Mouse (Mus musculus) MEL (cell line): ENCODE data around the gene Gm44579. TPM values are rescaled to one million over a fixed set of nuclear protein-coding genes. Genes with fewer than 3 reads are reported as not detected.

ENCODE experiments used
- DNase-seq: peaks from one replicate; pipeline ENCODE4 v3.0.0; 2011; ENCODE audit warnings: low read depth, low spot score
- H3K27ac ChIP-seq: 2 replicates; pipeline ENCODE4 v1.5.1; 2012; ENCODE audit warnings: low read depth, mild to moderate bottlenecking, control low read depth, low read length, moderate library complexity; ENCODE audit not compliant: control insufficient read depth
- H3K27me3 ChIP-seq, 2 experiments: fragments of 150-350 bp in 1 of 2; sonication (generic) in 1 of 2; 2 replicates each; pipeline ENCODE4 v1.6.1; 2012; ENCODE audit warnings: low read length in 2 of 2, mild to moderate bottlenecking in 2 of 2, improper control_type of control experiment in 1 of 2, moderate library complexity in 1 of 2; ENCODE audit not compliant: insufficient read depth in 2 of 2, control insufficient read depth in 1 of 2
- H3K36me3 ChIP-seq, 2 experiments: 2 replicates each; pipeline ENCODE4 v1.6.1; 2012 to 2014; ENCODE audit warnings: low read length in 2 of 2, improper control_type of control experiment in 1 of 2, inconsistent platforms in 1 of 2, mild to moderate bottlenecking in 1 of 2; ENCODE audit not compliant: insufficient read depth in 2 of 2, control insufficient read depth in 1 of 2
- H3K4me1 ChIP-seq, 2 experiments: fragments of 150-350 bp in 1 of 2; sonication (generic) in 1 of 2; 2 replicates each; pipeline ENCODE4 v1.6.1; 2012; ENCODE audit warnings: low read length in 2 of 2, improper control_type of control experiment in 1 of 2, mild to moderate bottlenecking in 1 of 2; ENCODE audit not compliant: insufficient read depth in 2 of 2, control insufficient read depth in 1 of 2
- H3K4me3 ChIP-seq, 2 experiments: fragments of 150-350 bp in 1 of 2; sonication (generic) in 1 of 2; 2 replicates each; pipeline ENCODE4 v1.5.1; 2012; ENCODE audit warnings: low read depth in 2 of 2, low read length in 2 of 2, mild to moderate bottlenecking in 2 of 2, moderate library complexity in 2 of 2, control low read depth in 1 of 2, improper control_type of control experiment in 1 of 2; ENCODE audit not compliant: control insufficient read depth in 1 of 2, insufficient read depth in 1 of 2
- H3K79me2 ChIP-seq: 2 replicates; pipeline ENCODE4 v1.6.1; 2012; ENCODE audit warnings: mild to moderate bottlenecking, low read length, moderate library complexity; ENCODE audit not compliant: control insufficient read depth, poor library complexity, insufficient read depth
- H3K9ac ChIP-seq: 2 replicates; pipeline ENCODE4 v1.6.1; 2012; ENCODE audit warnings: low read depth, mild to moderate bottlenecking, control low read depth, low read length, moderate library complexity; ENCODE audit not compliant: control insufficient read depth, poor library complexity, severe bottlenecking
- H3K9me3 ChIP-seq: fragments of 150-350 bp; sonication (generic); replicated peaks from 2 replicates; pipeline ENCODE4 v1.6.1; 2012; ENCODE audit warnings: mild to moderate bottlenecking, low read length, improper control_type of control experiment, moderate library complexity; ENCODE audit not compliant: insufficient read depth
- CHD1 ChIP-seq: IDR thresholded peaks from 2 replicates; pipeline ENCODE4 v1.6.1; 2012; ENCODE audit warnings: low read depth, mild to moderate bottlenecking, inconsistent platforms, low read length, improper control_type of control experiment
- CTCF ChIP-seq, 3 experiments: IDR thresholded peaks in 2 of 3; conservative IDR thresholded peaks in 1 of 3; 2 replicates each; pipeline ENCODE4 v1.5.1; 2011 to 2012; ENCODE audit warnings: low read length in 3 of 3, low read depth in 2 of 3, mild to moderate bottlenecking in 2 of 3, improper control_type of control experiment in 1 of 3, inconsistent platforms in 1 of 3, mixed read lengths in 1 of 3, moderate library complexity in 1 of 3; ENCODE audit not compliant: control insufficient read depth in 1 of 3, insufficient read depth in 1 of 3, poor library complexity in 1 of 3, severe bottlenecking in 1 of 3
- ELF1 ChIP-seq: IDR thresholded peaks from 2 replicates; pipeline ENCODE4 v1.6.1; 2014; ENCODE audit warnings: low read depth, mild to moderate bottlenecking, inconsistent platforms, low read length, improper control_type of control experiment, moderate library complexity
- ETS1 ChIP-seq: IDR thresholded peaks from 2 replicates; pipeline ENCODE4 v1.6.1; 2012; ENCODE audit warnings: low read depth, mild to moderate bottlenecking, inconsistent platforms, low read length, improper control_type of control experiment, moderate library complexity
- KAT2A ChIP-seq: conservative IDR thresholded peaks from 2 replicates; pipeline ENCODE4 v1.6.1; 2012; ENCODE audit warnings: low read depth, low read length, improper control_type of control experiment, inconsistent platforms
- MAX ChIP-seq: IDR thresholded peaks from 2 replicates; pipeline ENCODE4 v1.6.1; 2011; ENCODE audit warnings: low read length, improper control_type of control experiment
- MEF2A ChIP-seq: IDR thresholded peaks from 2 replicates; pipeline ENCODE4 v1.6.1; 2014; ENCODE audit warnings: low read depth, mild to moderate bottlenecking, inconsistent platforms, low read length, improper control_type of control experiment; ENCODE audit not compliant: poor library complexity, insufficient replicate concordance, severe bottlenecking; ENCODE audit errors: extremely low read depth
- MYB ChIP-seq: IDR thresholded peaks from 2 replicates; pipeline ENCODE4 v1.6.1; 2011; ENCODE audit warnings: mild to moderate bottlenecking, low read depth, low read length, improper control_type of control experiment
- NRF1 ChIP-seq: IDR thresholded peaks from 2 replicates; pipeline ENCODE4 v1.6.1; 2014; ENCODE audit warnings: low read depth, mild to moderate bottlenecking, inconsistent platforms, low read length, improper control_type of control experiment, moderate library complexity; ENCODE audit not compliant: poor library complexity, insufficient read depth, severe bottlenecking
- RCOR1 ChIP-seq: IDR thresholded peaks from 2 replicates; pipeline ENCODE4 v1.6.1; 2012; ENCODE audit warnings: low read depth, mild to moderate bottlenecking, inconsistent platforms, low read length, improper control_type of control experiment
- SMC3 ChIP-seq: IDR thresholded peaks from 2 replicates; pipeline ENCODE4 v1.6.1; 2011; ENCODE audit warnings: low read depth, low read length, improper control_type of control experiment
- TCF12 ChIP-seq: IDR thresholded peaks from 2 replicates; pipeline ENCODE4 v1.6.1; 2014; ENCODE audit warnings: low read depth, mild to moderate bottlenecking, inconsistent platforms, low read length, improper control_type of control experiment, moderate library complexity
- UBTF ChIP-seq: IDR thresholded peaks from 2 replicates; pipeline ENCODE4 v1.6.1; 2012; ENCODE audit warnings: low read depth, mild to moderate bottlenecking, inconsistent platforms, low read length, improper control_type of control experiment, moderate library complexity, borderline replicate concordance; ENCODE audit not compliant: insufficient read depth
- USF2 ChIP-seq, 2 experiments: IDR thresholded peaks; 2 replicates each; pipeline ENCODE4 v1.6.1; 2011 to 2012; ENCODE audit warnings: improper control_type of control experiment in 2 of 2, low read length in 2 of 2, borderline replicate concordance in 1 of 2, inconsistent platforms in 1 of 2, low read depth in 1 of 2, mild to moderate bottlenecking in 1 of 2; ENCODE audit not compliant: insufficient read depth in 1 of 2
- ZMIZ1 ChIP-seq: IDR thresholded peaks from 2 replicates; pipeline ENCODE4 v1.6.1; 2012; ENCODE audit warnings: low read depth, mild to moderate bottlenecking, inconsistent platforms, low read length, improper control_type of control experiment, moderate library complexity
- ZNF384 ChIP-seq: IDR thresholded peaks from 2 replicates; pipeline ENCODE4 v1.6.1; 2012; ENCODE audit warnings: low read depth, mild to moderate bottlenecking, inconsistent platforms, low read length, improper control_type of control experiment
- polyA plus RNA-seq, 2 experiments: library from polyadenylated mRNA; stranded (reverse) in 1 of 2; unstranded in 1 of 2; fragments of >175 nt in 1 of 2; fragments of >200 nt in 1 of 2; gene quantifications; 2 replicates each; pipeline versions ENCODE4 v1.2.1 to v1.2.4; 2012; ENCODE audit warnings: low replicate concordance in 2 of 2, low read depth in 1 of 2; ENCODE audit not compliant: insufficient read length in 2 of 2, insufficient read depth in 1 of 2, missing spikeins in 1 of 2
- total RNA-seq: library from RNA; depleted of rRNA; stranded (reverse); fragments of 300-350 nt; gene quantifications from 2 replicates; pipeline ENCODE4 v1.2.3, GENCODE M21; 2012

Gm44579 gene
- total and polyA plus RNA-seq, 3 experiments, result not detected

GRCm38 (mm10) chr15:98222377-98222776, 1.6 kb upstream of the Gm44579 start:
- Histone ChIP-seq H3K4me3 (no peak overlapping the region), H3K27ac (no peak overlapping the region), H3K4me1 (no peaks in the 10 kb centered on the region)
- TF ChIP-seq ZNF384 (peak; percentile 56; the same call in 1 of the 2 replicates), MEF2A (no peak), NRF1 (no peak), KAT2A (no peak)
- TF ChIP-seq, all 39 proteins: peak for 1
- Histone ChIP-seq H3K36me3 (no peaks in the 10 kb centered on the region), H3K9me3 (no peaks in the 10 kb centered on the region), H3K79me2 (no peaks in the 10 kb centered on the region), H3K9ac (no peak overlapping the region), H3K27me3 (peaks cover 16 to 18% of the 10 kb centered on the region in 2 experiments)
- no peak for DNase-seq

- H3K4me3 ChIP-seq, result no peak overlapping the region
- peaks cover 7 to 10% of the 10 kb centered on the region in 2 experiments for H3K27me3 ChIP-seq
- no peak overlapping the region for H3K27ac ChIP-seq
- TF ChIP-seq UBTF (no peak), MAX (no peak), CHD1 (no peak), ZMIZ1 (no peak), CTCF (IDR thresholded peaks at IDR 0.05 in 2 of 3, conservative IDR thresholded peaks at IDR 0.05 in 1 of 3; ENCODE audit: control insufficient read depth in 1 of 3, insufficient read depth in 1 of 3, low read depth in 2 of 3, low read length in 3 of 3, poor library complexity in 1 of 3, severe bottlenecking in 1 of 3) (no peak), SMC3 (no peak), TCF12 (no peak), ELF1 (no peak), NRF1 (no peak)
- peaks cover 0 to 11% of the 10 kb centered on the region in 2 experiments; a peak in 2 of 4 replicates for H3K4me1 ChIP-seq
- H3K9me3 ChIP-seq, result no peaks in the 10 kb centered on the region
- no peaks in the 10 kb centered on the region; a peak in 1 of 4 replicates for H3K36me3 ChIP-seq
- DNase-seq, result peak; percentile 16
- H3K79me2 ChIP-seq, result no peaks in the 10 kb centered on the region
- H3K9ac ChIP-seq, result no peak overlapping the region
Observed at GRCm38 (mm10) chr15:98214130-98214529, 6.6 kb downstream of the Gm44579 start.

- peak; percentile 21 for DNase-seq
- H3K9me3 ChIP-seq, result no peaks in the 10 kb centered on the region
- no peak overlapping the region for H3K27ac ChIP-seq
- H3K4me3 ChIP-seq, result no peak overlapping the region
- H3K36me3 ChIP-seq, result no peaks in the 10 kb centered on the region; a peak in 1 of 4 replicates
- H3K9ac ChIP-seq, result no peak overlapping the region
- no peaks in the 10 kb centered on the region for H3K79me2 ChIP-seq
- H3K27me3 ChIP-seq, result peaks cover 4 to 5% of the 10 kb centered on the region in 2 experiments
- TF ChIP-seq MYB, result 0 out of 2 replicates have a peak, but pooled peaks have one; percentile 8
- TF ChIP-seq USF2 (IDR thresholded peaks at IDR 0.05; ENCODE audit: borderline replicate concordance in 1 of 2, insufficient read depth in 1 of 2, low read depth in 1 of 2, low read length in 2 of 2), result no peak
- TF ChIP-seq ETS1, result no peak
- TF ChIP-seq RCOR1, result no peak
- TF ChIP-seq KAT2A, result no peak
- peaks cover 0 to 11% of the 10 kb centered on the region in 2 experiments; a peak in 2 of 4 replicates for H3K4me1 ChIP-seq
Observed at GRCm38 (mm10) chr15:98213336-98213870, 7.4 kb downstream of the Gm44579 start.
